Mouse (Mus musculus): ENCODE measurements at regions not wholly inside any gene's neighbourhood (a gene's known extent, or its start where the extent isn't known, plus 50 kb on each side); places are given as distances from the start of the nearest gene placed in this dataset.

- Histone ChIP-seq H3K9me3 (replicated peaks) (no peaks in the 10 kb centered on the region), H3K27ac (no peak overlapping the region), H3K36me3 (no peaks in the 10 kb centered on the region), H3K4me1 (no peaks in the 10 kb centered on the region), H3K4me3 (replicated peaks) (no peak overlapping the region), H3K9ac (no peak overlapping the region), H3K27me3 (no peaks in the 10 kb centered on the region), H3K4me2 (no peak overlapping the region)
- 5% methylated on average over 2 of the region's 2 CpGs for WGBS
- peak; percentile 82 for ATAC-seq (replicated peaks; ENCODE audit: low FRiP score)
Observed at GRCm38 (mm10) chr16:49278478-49278877, 221.2 kb downstream of the Myh15 start.

- no peak for ATAC-seq (replicated peaks; ENCODE audit: low FRiP score)
- H3K36me3 ChIP-seq: no peaks in the 10 kb centered on the region
- whole genome bisulfite sequencing: 63% methylated on average over 4 of the region's 4 CpGs
Observed at GRCm38 (mm10) chr16:49288096-49288714, 230.9 kb downstream of the Myh15 start.

DNA sequence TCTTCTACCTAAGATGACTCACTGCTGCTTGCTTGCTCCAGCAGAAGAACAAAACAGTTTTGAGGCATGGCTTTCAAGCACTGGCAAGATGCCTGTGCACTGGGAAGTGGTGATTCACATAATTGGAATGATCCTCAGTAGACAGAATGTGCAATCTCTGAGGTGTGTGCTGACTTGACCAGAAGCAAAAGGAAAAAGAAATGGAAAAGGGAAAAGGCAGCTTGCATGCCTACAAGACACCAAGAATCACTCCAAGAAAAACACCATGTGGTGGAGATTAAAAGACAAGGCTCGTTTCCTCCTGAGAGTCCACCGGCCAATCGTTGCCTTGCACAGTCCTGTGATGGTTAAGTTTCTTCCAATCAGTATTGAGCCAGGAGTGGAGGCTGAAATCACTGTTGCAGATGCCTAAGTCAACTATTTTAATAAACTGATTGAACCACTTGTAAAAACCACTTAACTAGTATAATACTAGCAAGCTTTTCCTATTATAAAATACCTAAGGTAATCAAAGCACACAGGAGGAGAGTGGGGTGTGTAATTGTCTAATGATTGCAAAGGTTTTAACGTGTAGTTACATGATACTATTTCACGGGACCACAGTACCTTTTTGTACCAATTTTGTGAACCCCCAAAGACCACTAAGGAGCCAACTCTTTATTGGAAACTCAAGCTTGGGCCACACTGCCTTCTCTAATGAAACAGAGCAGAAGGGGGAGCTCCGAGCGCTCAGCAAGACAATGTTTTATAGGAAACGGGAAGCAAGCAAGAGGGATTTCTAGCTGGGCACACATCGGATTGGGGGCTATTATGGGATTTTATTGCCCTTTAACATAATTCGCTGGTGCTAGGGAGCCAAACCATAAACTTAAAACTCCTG is 232.2 kb downstream of the Myh15 start:
- Histone ChIP-seq H3K4me1 (no peaks in the 10 kb centered on the region), H3K27ac (no peak overlapping the region), H3K4me3 (replicated peaks) (no peak overlapping the region), H3K9ac (no peak overlapping the region), H3K4me2 (no peak overlapping the region), H3K36me3 (no peaks in the 10 kb centered on the region), H3K9me3 (replicated peaks) (no peaks in the 10 kb centered on the region), H3K27me3 (no peaks in the 10 kb centered on the region)
- WGBS: 68% methylated on average over 10 of the region's 10 CpGs
- no peak for ATAC-seq (replicated peaks; ENCODE audit: low FRiP score)

More at GRCm38 (mm10) chr16:49288096-49288714, 230.9 kb downstream of the Myh15 start:
- H3K4me2 ChIP-seq: no peak overlapping the region
- no peak overlapping the region for H3K9ac ChIP-seq
- no peak overlapping the region for H3K27ac ChIP-seq
- H3K9me3 ChIP-seq (replicated peaks): no peaks in the 10 kb centered on the region
- H3K4me1 ChIP-seq: no peaks in the 10 kb centered on the region
- H3K27me3 ChIP-seq: no peaks in the 10 kb centered on the region
- no peak overlapping the region for H3K4me3 ChIP-seq (replicated peaks)

GRCm38 (mm10) chr16:49303612-49304307 is 246.5 kb downstream of the Myh15 start:
- H3K36me3 ChIP-seq: no peaks in the 10 kb centered on the region
- H3K4me2 ChIP-seq: no peak overlapping the region
- 84% methylated on average over 6 of the region's 6 CpGs for WGBS
- H3K27me3 ChIP-seq: no peaks in the 10 kb centered on the region
- H3K4me3 ChIP-seq (replicated peaks): no peak overlapping the region
- H3K9ac ChIP-seq: no peak overlapping the region
- no peaks in the 10 kb centered on the region for H3K9me3 ChIP-seq (replicated peaks)
- H3K4me1 ChIP-seq: no peaks in the 10 kb centered on the region
- no peak overlapping the region for H3K27ac ChIP-seq
- no peak for ATAC-seq (replicated peaks; ENCODE audit: low FRiP score)

DNA sequence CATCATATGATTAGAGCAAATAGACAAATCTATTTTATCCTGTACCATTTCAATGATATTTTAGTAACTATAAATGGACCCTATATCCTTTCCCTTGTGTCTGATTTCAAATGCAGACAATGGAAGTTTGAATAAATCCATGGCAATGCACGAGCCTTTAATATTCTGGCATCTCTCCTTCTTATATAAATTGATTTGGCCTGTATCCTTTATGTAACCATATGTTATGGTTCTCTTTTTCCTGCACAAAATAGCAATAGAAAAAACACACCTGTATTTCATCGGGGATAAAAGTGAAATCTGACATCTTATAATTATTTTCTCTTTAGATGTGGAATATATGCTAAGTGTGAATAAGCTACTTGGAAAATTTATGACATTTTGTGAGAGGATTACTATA is 247.1 kb downstream of the Myh15 start:
- WGBS: 81% methylated on average over 2 of the region's 2 CpGs
- no peak overlapping the region for H3K27ac ChIP-seq
- no peak for ATAC-seq (replicated peaks; ENCODE audit: low FRiP score)
- H3K4me3 ChIP-seq (replicated peaks): no peak overlapping the region
- no peaks in the 10 kb centered on the region for H3K9me3 ChIP-seq (replicated peaks)
- H3K4me2 ChIP-seq: no peak overlapping the region
- no peaks in the 10 kb centered on the region for H3K27me3 ChIP-seq
- no peaks in the 10 kb centered on the region for H3K4me1 ChIP-seq
- no peak overlapping the region for H3K9ac ChIP-seq
- no peaks in the 10 kb centered on the region for H3K36me3 ChIP-seq

DNA sequence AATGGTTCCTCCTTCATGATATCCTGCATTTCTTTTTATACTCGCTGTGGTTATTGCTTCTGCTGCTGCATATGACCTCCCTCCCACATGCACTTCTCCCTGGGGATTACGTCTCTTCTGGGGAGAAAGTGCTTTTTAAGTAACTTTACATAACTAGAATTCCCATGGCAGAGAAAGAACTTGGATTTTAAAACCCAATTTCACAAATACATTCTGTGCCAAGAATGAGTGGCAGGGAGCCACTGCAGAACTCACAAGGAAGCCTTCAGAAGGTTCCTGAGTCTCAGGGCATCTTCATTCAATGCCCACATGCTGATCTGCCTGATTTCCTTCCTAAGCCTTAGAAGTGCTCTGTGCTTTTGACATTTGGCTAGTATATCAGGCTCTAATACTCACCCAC is 259.8 kb downstream of the Myh15 start:
- 77% methylated on average over 2 of the region's 2 CpGs for WGBS
- ATAC-seq (replicated peaks; ENCODE audit: low FRiP score): no peak
- Histone ChIP-seq H3K4me3 (replicated peaks) (no peak overlapping the region), H3K27me3 (no peaks in the 10 kb centered on the region), H3K9ac (no peak overlapping the region), H3K36me3 (no peaks in the 10 kb centered on the region), H3K9me3 (replicated peaks) (no peaks in the 10 kb centered on the region), H3K4me1 (no peaks in the 10 kb centered on the region), H3K4me2 (no peak overlapping the region), H3K27ac (no peak overlapping the region)

GRCm38 (mm10) chr16:49319047-49319678 is 261.9 kb downstream of the Myh15 start:
- Histone ChIP-seq H3K4me1 (no peaks in the 10 kb centered on the region), H3K9me3 (replicated peaks) (no peaks in the 10 kb centered on the region), H3K27ac (no peak overlapping the region), H3K36me3 (no peaks in the 10 kb centered on the region), H3K27me3 (no peaks in the 10 kb centered on the region), H3K4me2 (no peak overlapping the region), H3K4me3 (replicated peaks) (no peak overlapping the region), H3K9ac (no peak overlapping the region)
- ATAC-seq (replicated peaks; ENCODE audit: low FRiP score): no peak
- WGBS: 67% methylated on average over 4 of the region's 4 CpGs

- H3K36me3 ChIP-seq: no peaks in the 10 kb centered on the region
- no peaks in the 10 kb centered on the region for H3K9me3 ChIP-seq (replicated peaks)
- no peak overlapping the region for H3K4me3 ChIP-seq (replicated peaks)
- no peaks in the 10 kb centered on the region for H3K27me3 ChIP-seq
- H3K9ac ChIP-seq: no peak overlapping the region
- no peak for ATAC-seq (replicated peaks; ENCODE audit: low FRiP score)
- H3K4me1 ChIP-seq: no peaks in the 10 kb centered on the region
- WGBS: 80% methylated on average over 5 of the region's 5 CpGs
- no peak overlapping the region for H3K4me2 ChIP-seq
- H3K27ac ChIP-seq: no peak overlapping the region
Observed at GRCm38 (mm10) chr16:49319774-49320173, 262.5 kb downstream of the Myh15 start.

GRCm38 (mm10) chr16:49321951-49322350 is 264.7 kb downstream of the Myh15 start:
- no peak overlapping the region for H3K4me2 ChIP-seq
- H3K27me3 ChIP-seq: no peaks in the 10 kb centered on the region
- H3K27ac ChIP-seq: no peak overlapping the region
- no peak overlapping the region for H3K9ac ChIP-seq
- WGBS: 86% methylated on average over 1 of the region's 1 CpGs
- no peak overlapping the region for H3K4me3 ChIP-seq (replicated peaks)
- no peaks in the 10 kb centered on the region for H3K36me3 ChIP-seq
- no peaks in the 10 kb centered on the region for H3K9me3 ChIP-seq (replicated peaks)
- H3K4me1 ChIP-seq: no peaks in the 10 kb centered on the region
- ATAC-seq (replicated peaks; ENCODE audit: low FRiP score): no peak

- no peak for ATAC-seq (replicated peaks; ENCODE audit: low FRiP score)
- Histone ChIP-seq H3K36me3 (no peaks in the 10 kb centered on the region), H3K27me3 (no peaks in the 10 kb centered on the region), H3K4me3 (replicated peaks) (no peak overlapping the region), H3K4me1 (peaks cover 7% of the 10 kb centered on the region; the same call in 1 of the 2 replicates), H3K9ac (no peak overlapping the region), H3K4me2 (no peak overlapping the region), H3K9me3 (replicated peaks) (no peaks in the 10 kb centered on the region), H3K27ac (no peak overlapping the region)
- WGBS: 84% methylated on average over 5 of the region's 5 CpGs
Observed at GRCm38 (mm10) chr16:49330725-49331386, 273.6 kb downstream of the Myh15 start.

DNA sequence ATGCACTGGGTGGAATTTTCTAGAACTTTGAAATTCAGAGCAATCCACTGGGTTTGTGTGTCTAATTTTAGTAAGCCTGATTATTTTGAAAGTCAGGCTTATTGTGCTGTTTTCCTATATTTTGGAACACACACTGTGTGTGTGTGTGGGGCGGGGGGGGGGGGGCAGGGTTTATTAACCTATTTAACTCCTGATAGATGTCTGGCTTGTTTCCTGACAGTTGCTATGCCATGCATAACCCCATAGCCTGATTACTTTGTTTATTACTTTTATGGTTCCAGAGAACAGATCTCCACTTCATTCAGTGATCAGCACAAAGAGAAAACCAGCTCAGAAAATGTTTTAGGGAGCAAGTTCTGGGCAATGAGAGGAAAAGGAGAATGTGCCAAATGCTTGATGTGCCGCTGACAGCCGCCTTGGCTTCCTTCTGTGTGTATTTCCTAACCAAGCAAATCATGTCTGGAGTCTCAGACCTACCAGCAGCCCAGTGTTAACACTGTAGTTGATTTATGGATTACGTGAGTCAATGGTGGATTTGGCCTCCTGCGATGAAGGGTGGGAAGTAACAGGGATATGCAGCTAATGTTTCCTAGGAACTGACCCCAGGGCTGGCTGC is 274.9 kb downstream of the Myh15 start:
- Histone ChIP-seq H3K4me3 (replicated peaks) (no peak overlapping the region), H3K27me3 (no peaks in the 10 kb centered on the region), H3K9ac (no peak overlapping the region), H3K27ac (no peak overlapping the region), H3K4me2 (no peak overlapping the region), H3K4me1 (peaks cover 7% of the 10 kb centered on the region; the same call in 1 of the 2 replicates), H3K9me3 (replicated peaks) (no peaks in the 10 kb centered on the region), H3K36me3 (no peaks in the 10 kb centered on the region)
- ATAC-seq (replicated peaks; ENCODE audit: low FRiP score): peak; percentile 58; the same call in 1 of the 2 replicates
- 39% methylated on average over 5 of the region's 5 CpGs for WGBS

Measured in kidney, embryonic 15.5 days (tissue).